Mouse (Mus musculus) Muller cell, postnatal 12 days (primary cell): Measurements from ENCODE around the gene Shisal1.

ENCODE experiments used
- DNase-seq: peaks from one replicate; pipeline ENCODE4 v3.0.0-alpha.2; 2015; ENCODE audit errors: inconsistent ontology term

The Shisal1 gene

GRCm38 (mm10) chr15:84378734-84379133 is 68.2 kb downstream of the Shisal1 start:
- DNase-seq, result no peak

GRCm38 (mm10) chr15:84372801-84373200 is 74.1 kb downstream of the Shisal1 start:
- DNase-seq, result no peak

GRCm38 (mm10) chr15:84367402-84367801 is 79.5 kb downstream of the Shisal1 start:
- DNase-seq, result no peak

GRCm38 (mm10) chr15:84366574-84366989 is 80.3 kb downstream of the Shisal1 start:
- no peak for DNase-seq

- DNase-seq, result peak; percentile 17
These were observed 81.1 kb downstream of the Shisal1 start for GRCm38 (mm10) chr15:84365675-84366381.

GRCm38 (mm10) chr15:84364746-84365145 is 82.2 kb downstream of the Shisal1 start:
- DNase-seq, result no peak

GRCm38 (mm10) chr15:84355081-84355480 is 91.8 kb downstream of the Shisal1 start:
- DNase-seq, result no peak

- no peak for DNase-seq
These were observed 94.7 kb downstream of the Shisal1 start for GRCm38 (mm10) chr15:84351915-84352844.

- DNase-seq, result no peak
These were observed 95.6 kb downstream of the Shisal1 start for GRCm38 (mm10) chr15:84351342-84351741.

GRCm38 (mm10) chr15:84349915-84350738 is 96.8 kb downstream of the Shisal1 start:
- DNase-seq, result peak; percentile 5

GRCm38 (mm10) chr15:84348769-84349168 is 98.1 kb downstream of the Shisal1 start:
- DNase-seq, result no peak

- DNase-seq, result no peak
These were observed 106.0 kb downstream of the Shisal1 start for GRCm38 (mm10) chr15:84340926-84341325.

GRCm38 (mm10) chr15:84337599-84337998 is 109.3 kb downstream of the Shisal1 start:
- DNase-seq, result no peak

GRCm38 (mm10) chr15:84336281-84336817 is 110.5 kb downstream of the Shisal1 start:
- DNase-seq, result no peak

GRCm38 (mm10) chr15:84331066-84331612 is 115.8 kb downstream of the Shisal1 start:
- no peak for DNase-seq

- DNase-seq, result no peak
These were observed 117.0 kb downstream of the Shisal1 start for GRCm38 (mm10) chr15:84329940-84330339.
